Mouse (Mus musculus) gastrocnemius, adult 2 months (tissue): ENCODE data around the gene Gm49366. TPM values are rescaled to one million over a fixed set of nuclear protein-coding genes. Genes with fewer than 3 reads are reported as not detected.

Experiments
- DNase-seq: peaks from one replicate; pipeline ENCODE4 v3.0.0; 2022
- H3K27ac ChIP-seq: fragments of 200-600 bp; 2 replicates; pipeline ENCODE4 v1.8.1; 2022; ENCODE audit warnings: mild to moderate bottlenecking
- H3K4me3 ChIP-seq: fragments of 200-600 bp; 2 replicates; pipeline ENCODE4 v1.8.1; 2022; ENCODE audit warnings: mild to moderate bottlenecking, moderate library complexity
- CTCF ChIP-seq: fragments of 200-600 bp; IDR thresholded peaks from 2 replicates; pipeline ENCODE4 v1.8.1; 2022; ENCODE audit warnings: antibody characterized with exemption, mild to moderate bottlenecking, moderate library complexity
- intact Hi-C: fragments of 180-260 bp; cut with DNase I; formaldehyde crosslinking; loops from one replicate; pipeline ENCODE4 v1.15.1; 2025
- total RNA-seq, 2 experiments: library from RNA; stranded (reverse); gene quantifications; 2 replicates each; pipeline ENCODE4 v1.2.3; 2021

Gene Gm49366
- total RNA-seq, 2 experiments from 2014 or later: not detected

DNA sequence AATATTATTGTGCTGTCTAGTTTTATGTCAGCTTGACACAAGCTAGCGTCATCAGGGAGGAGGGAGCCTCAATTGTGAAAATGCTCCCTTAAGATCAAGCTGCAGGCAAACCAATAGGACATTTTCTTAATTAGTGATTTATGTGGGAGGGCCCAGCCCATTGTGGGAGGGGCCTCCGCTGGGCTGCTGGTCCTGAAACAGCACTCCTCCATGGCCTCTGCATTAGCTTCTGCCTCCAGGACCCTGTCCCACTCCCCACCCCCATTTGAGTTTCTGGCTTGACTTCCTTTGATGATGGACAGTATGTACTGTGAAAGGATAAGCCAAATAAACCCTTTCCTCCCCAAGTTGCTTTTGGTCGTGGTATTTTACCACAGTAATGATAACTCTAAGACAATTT lies 68.3 kb downstream of the Gm49366 start:
- Histone ChIP-seq H3K4me3 (no peak overlapping the region), H3K27ac (no peak overlapping the region)
- DNase-seq: no peak
- intact Hi-C loops: no loop called here
- no peak for TF ChIP-seq CTCF

- intact Hi-C loops: no loop called here
- no peak for TF ChIP-seq CTCF
- no peak overlapping the region for H3K27ac ChIP-seq
Measured at GRCm38 (mm10) chr12:84107692-84108091, 69.0 kb downstream of the Gm49366 start.

More at GRCm38 (mm10) chr12:84107692-84108091, 69.0 kb downstream of the Gm49366 start:
- DNase-seq: no peak
- no peak overlapping the region for H3K4me3 ChIP-seq

Other genes with a start within 250 kb of the Gm49366 start
- 10 to 100 TPM; 16.8 to 21.3 TPM for gene Numb, start 117.0 kb upstream of the Gm49366 start, total RNA-seq
- gene Riox1, start 88.3 kb upstream of the Gm49366 start, total RNA-seq: 1 to 10 TPM; 3.3 to 4.2 TPM
- gene Heatr4, start 54.1 kb upstream of the Gm49366 start, total RNA-seq: not detected
- 10 to 100 TPM; 11.7 to 22.1 TPM for gene Acot2, start 51.1 kb upstream of the Gm49366 start, total RNA-seq
- gene Acot1, start 29.4 kb upstream of the Gm49366 start, total RNA-seq: 1 to 10 TPM; 2.2 to 3.9 TPM
- gene Acot4, start 556 bp upstream of the Gm49366 start, total RNA-seq: under 1 TPM; 0.05 to 0.08 TPM
- not detected for gene Acot3, start 13.2 kb downstream of the Gm49366 start, total RNA-seq
- gene Acot5, start 30.4 kb downstream of the Gm49366 start, total RNA-seq: under 1 TPM in 1 of 2 experiments, not detected in 1; 0.17 TPM
- 1 to 10 TPM; 1.7 to 2.5 TPM for gene Acot6, start 61.7 kb downstream of the Gm49366 start, total RNA-seq
- 1 to 10 TPM; 9.8 to 10.0 TPM for gene Dnal1, start 75.4 kb downstream of the Gm49366 start, total RNA-seq
- under 1 TPM; 0.10 to 0.17 TPM for gene Pnma1, start 109.6 kb downstream of the Gm49366 start, total RNA-seq
- gene Elmsan1, start 179.9 kb downstream of the Gm49366 start, total RNA-seq: 10 to 100 TPM; 10.2 to 11.9 TPM
- 10 to 100 TPM; 56.3 to 98.8 TPM for gene Ptgr2, start 246.3 kb downstream of the Gm49366 start, total RNA-seq